Mouse (Mus musculus) olfactory bulb, adult 2 months (tissue): Measurements from ENCODE around the gene Gm10645.

Experiments used
- CTCF ChIP-seq: fragments of 200-500 bp; IDR thresholded peaks from 2 replicates; pipeline ENCODE4 v1.5.1; 2012; ENCODE audit warnings: low read depth, mild to moderate bottlenecking, low read length, moderate library complexity; ENCODE audit not compliant: insufficient read depth
- POLR2A ChIP-seq: fragments of 200-500 bp; IDR thresholded peaks from 2 replicates; pipeline ENCODE4 v1.6.1; 2012; ENCODE audit warnings: mild to moderate bottlenecking, low read depth, low read length, moderate library complexity; ENCODE audit not compliant: insufficient read depth

DNA sequence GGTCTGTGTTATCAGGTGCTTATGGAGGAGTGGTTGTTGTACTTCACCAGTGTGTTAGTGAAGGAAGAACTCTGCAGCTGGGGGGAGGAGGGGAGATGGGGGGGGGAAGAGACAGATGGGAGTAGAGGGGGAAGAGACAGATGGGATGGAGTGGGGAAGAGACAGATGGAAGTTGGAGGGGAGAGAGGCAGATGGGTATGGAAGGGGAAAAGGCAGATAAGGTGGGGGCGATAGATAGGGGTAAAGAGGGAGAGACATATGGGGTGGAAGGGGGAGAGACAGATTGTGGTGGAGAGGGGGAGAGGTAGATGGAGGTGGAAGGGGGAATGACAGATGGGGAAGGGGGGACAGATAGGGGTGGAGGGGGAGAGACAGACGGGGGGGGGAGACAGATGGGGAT is 10.8 kb upstream of the Gm10645 start:
- TF ChIP-seq CTCF (no peak), POLR2A (no peak)
